Mouse (Mus musculus) cerebellum, adult 2 months (tissue): ENCODE measurements around the gene Pex26.

Experiments
- CTCF ChIP-seq: fragments of 200-500 bp; IDR thresholded peaks from 2 replicates; pipeline ENCODE4 v1.5.1; 2011; ENCODE audit warnings: low read depth, mild to moderate bottlenecking, control low read depth, low read length, moderate library complexity, borderline replicate concordance; ENCODE audit not compliant: insufficient read depth
- POLR2A ChIP-seq: fragments of 200-500 bp; IDR thresholded peaks from 2 replicates; pipeline ENCODE4 v1.6.1; 2011; ENCODE audit warnings: low read length, control low read depth, borderline replicate concordance; ENCODE audit not compliant: insufficient read depth

GRCm38 (mm10) chr6:121144066-121144465 lies 39.4 kb upstream of the Pex26 start:
- TF ChIP-seq CTCF (no peak), POLR2A (no peak)
